ENCODE assay signal across 8 mouse cellular contexts in genomic region chr11:72205256-72205655, GRCm38 (mm10). TPM values are rescaled to one million over a fixed set of nuclear protein-coding genes. Genes with fewer than 3 reads are reported as not detected.
DNase-seq lines count a peak whose midpoint lies in the region; ATAC-seq and TF ChIP-seq lines count a peak whose summit lies in the region.

No protein-coding gene starts in this region.

- H3K9ac ChIP-seq in neural tube, embryonic 11.5 days (ENCODE audit: low read length) = no peak overlapping the region; the same call in 1 of the 2 replicates
- H3K9ac ChIP-seq in intestine, embryonic 16.5 days (ENCODE audit: low read depth, low read length) = 0 out of 2 replicates have a peak overlapping the region, but pooled peaks have one; percentile 78
- no peak overlapping the region for H3K9ac ChIP-seq in neural tube, embryonic 14.5 days (replicated peaks; ENCODE audit: low read depth, low read length)

- TF ChIP-seq CTCF in lung, adult 2 months (IDR thresholded peaks at IDR 0.05; ENCODE audit: insufficient read depth, low read length) = no peak

- H3K27me3 ChIP-seq in neural tube, embryonic 11.5 days (ENCODE audit: control insufficient read depth, insufficient read depth, low read length) = no peaks in the 10 kb centered on the region
- H3K27me3 ChIP-seq in intestine, embryonic 16.5 days (replicated peaks; ENCODE audit: control insufficient read depth, insufficient read depth, low read length) = no peaks in the 10 kb centered on the region
- H3K27me3 ChIP-seq in neural tube, embryonic 14.5 days (ENCODE audit: control insufficient read depth, insufficient read depth, low read length) = no peaks in the 10 kb centered on the region

- H3K4me3 ChIP-seq in neural tube, embryonic 11.5 days (ENCODE audit: low read depth, low read length) = 0 out of 2 replicates have a peak overlapping the region, but pooled peaks have one; percentile 1
- no peak overlapping the region for H3K4me3 ChIP-seq in intestine, embryonic 16.5 days (ENCODE audit: low read length)
- 0 out of 2 replicates have a peak overlapping the region, but pooled peaks have one; percentile 48 for H3K4me3 ChIP-seq in neural tube, embryonic 14.5 days (ENCODE audit: low read depth, low read length)
- no peak overlapping the region for H3K4me3 ChIP-seq in lung, adult 2 months (replicated peaks; ENCODE audit: extremely low read depth, low read depth, low read length)

- 89% methylated on average over 6 of the region's 6 CpGs for WGBS in neural tube, embryonic 11.5 days
- WGBS in intestine, embryonic 16.5 days = 82% methylated on average over 6 of the region's 6 CpGs
- WGBS in neural tube, embryonic 14.5 days = 88% methylated on average over 6 of the region's 6 CpGs
- 82% methylated on average over 6 of the region's 6 CpGs for WGBS in lung, adult 2 months

- DNase-seq in cerebellum, adult 11-12 months = peak; percentile 31
- no peak for DNase-seq in cerebellum, adult 9-10 months
- DNase-seq in neural tube, embryonic 11.5 days (ENCODE audit: low spot score) = no peak
- no peak for DNase-seq in neural tube, embryonic 10.5 days (ENCODE audit: extremely low spot score, low spot score)
- no peak for DNase-seq in lung, adult 2 months
- DNase-seq in urinary bladder, adult 18-20 months (ENCODE audit: low spot score in 2 of 2) = no peak

- H3K9me3 ChIP-seq in neural tube, embryonic 11.5 days (ENCODE audit: control insufficient read depth, low read length) = no peaks in the 10 kb centered on the region
- H3K9me3 ChIP-seq in intestine, embryonic 16.5 days (ENCODE audit: control insufficient read depth, low read length) = no peaks in the 10 kb centered on the region
- no peaks in the 10 kb centered on the region for H3K9me3 ChIP-seq in neural tube, embryonic 14.5 days (ENCODE audit: control insufficient read depth, low read length)

- no peak for ATAC-seq in neural tube, embryonic 11.5 days (ENCODE audit: insufficient read depth, low FRiP score, low TSS enrichment)
- no peak for ATAC-seq in intestine, embryonic 16.5 days
- no peak for ATAC-seq in neural tube, embryonic 14.5 days (ENCODE audit: low read depth)

- H3K27ac ChIP-seq in neural tube, embryonic 11.5 days (ENCODE audit: low read depth, low read length) = no peak overlapping the region
- no peak overlapping the region for H3K27ac ChIP-seq in intestine, embryonic 16.5 days (ENCODE audit: low read length)
- no peak overlapping the region for H3K27ac ChIP-seq in neural tube, embryonic 14.5 days (ENCODE audit: low read depth, low read length)

- TF ChIP-seq POLR2A in lung, adult 2 months (IDR thresholded peaks at IDR 0.05; ENCODE audit: borderline replicate concordance, extremely low read depth, low read depth, low read length) = no peak

- H3K4me2 ChIP-seq in neural tube, embryonic 11.5 days (ENCODE audit: low read depth) = peak overlapping the region; percentile 51; the same call in 1 of the 2 replicates
- H3K4me2 ChIP-seq in intestine, embryonic 16.5 days (ENCODE audit: low read depth, low read length) = no peak overlapping the region; the same call in 1 of the 2 replicates
- H3K4me2 ChIP-seq in neural tube, embryonic 14.5 days (ENCODE audit: low read depth, low read length) = peak overlapping the region; percentile 91

- H3K36me3 ChIP-seq in neural tube, embryonic 11.5 days (ENCODE audit: control insufficient read depth, insufficient read depth, low read length) = no peaks in the 10 kb centered on the region
- 0 out of 2 replicates have a peak, but pooled peaks cover under 1% of the 10 kb centered on the region for H3K36me3 ChIP-seq in intestine, embryonic 16.5 days (ENCODE audit: control insufficient read depth, insufficient read depth, low read length)
- H3K36me3 ChIP-seq in neural tube, embryonic 14.5 days (ENCODE audit: control insufficient read depth, insufficient read depth, low read length) = peaks cover 11% of the 10 kb centered on the region; the same call in 1 of the 2 replicates

- peaks cover 13% of the 10 kb centered on the region for H3K4me1 ChIP-seq in neural tube, embryonic 11.5 days (ENCODE audit: control insufficient read depth, insufficient read depth, low read length)
- H3K4me1 ChIP-seq in intestine, embryonic 16.5 days (ENCODE audit: control insufficient read depth, insufficient read depth, low read length) = peaks cover 12% of the 10 kb centered on the region
- H3K4me1 ChIP-seq in neural tube, embryonic 14.5 days (ENCODE audit: control insufficient read depth, insufficient read depth, low read length) = peaks cover 14% of the 10 kb centered on the region
- H3K4me1 ChIP-seq in lung, adult 2 months (ENCODE audit: control insufficient read depth, insufficient read depth, low read length) = no peaks in the 10 kb centered on the region; the same call in 1 of the 2 replicates

RNA-seq across cellular contexts. Expression of gene Gm43951, which starts 1.4 kb away (rescaled TPM):
- polyA plus RNA-seq in neural tube, embryonic 11.5 days (2014; fragmentation: Nextera tagmentation; extraction: Ambion mirVana) = 0.11 and 0.16 TPM in 2 replicates
- 0.06 and 0.16 TPM in 2 replicates for polyA plus RNA-seq in intestine, embryonic 16.5 days (2015; fragmentation: Nextera tagmentation; extraction: Ambion mirVana)
- 0.12 and 0.36 TPM in 2 replicates for polyA plus RNA-seq in neural tube, embryonic 14.5 days (2014; fragmentation: Nextera tagmentation; extraction: Ambion mirVana)
- polyA plus RNA-seq in lung, adult 2 months (2012; rRNA removed) = 0.20 and 0.32 TPM in 2 replicates

RNA-seq across cellular contexts. Expression of gene 4933427D14Rik, which starts 2.0 kb away (rescaled TPM):
- 14.5 and 15.6 TPM in 2 replicates for polyA plus RNA-seq in neural tube, embryonic 11.5 days (2014; fragmentation: Nextera tagmentation; extraction: Ambion mirVana)
- 7.9 and 9.5 TPM in 2 replicates for polyA plus RNA-seq in intestine, embryonic 16.5 days (2015; fragmentation: Nextera tagmentation; extraction: Ambion mirVana)
- 15.9 and 20.1 TPM in 2 replicates for polyA plus RNA-seq in neural tube, embryonic 14.5 days (2014; fragmentation: Nextera tagmentation; extraction: Ambion mirVana)
- 4.1 and 5.1 TPM in 2 replicates for polyA plus RNA-seq in lung, adult 2 months (2012; rRNA removed)

RNA-seq across cellular contexts. Expression of gene Txndc17, which starts 2.1 kb away (rescaled TPM):
- polyA plus RNA-seq in neural tube, embryonic 11.5 days (2014; fragmentation: Nextera tagmentation; extraction: Ambion mirVana) = 163 and 169 TPM in 2 replicates
- 423 and 443 TPM in 2 replicates for polyA plus RNA-seq in intestine, embryonic 16.5 days (2015; fragmentation: Nextera tagmentation; extraction: Ambion mirVana)
- polyA plus RNA-seq in neural tube, embryonic 14.5 days (2014; fragmentation: Nextera tagmentation; extraction: Ambion mirVana) = 147 and 158 TPM in 2 replicates
- 36.0 and 53.8 TPM in 2 replicates for polyA plus RNA-seq in lung, adult 2 months (2012; rRNA removed)

RNA-seq across cellular contexts. Expression of gene Med31, which starts 10.1 kb away (rescaled TPM):
- 50.3 and 51.0 TPM in 2 replicates for polyA plus RNA-seq in neural tube, embryonic 11.5 days (2014; fragmentation: Nextera tagmentation; extraction: Ambion mirVana)
- 27.6 and 30.4 TPM in 2 replicates for polyA plus RNA-seq in intestine, embryonic 16.5 days (2015; fragmentation: Nextera tagmentation; extraction: Ambion mirVana)
- polyA plus RNA-seq in neural tube, embryonic 14.5 days (2014; fragmentation: Nextera tagmentation; extraction: Ambion mirVana) = 54.9 and 55.6 TPM in 2 replicates
- polyA plus RNA-seq in lung, adult 2 months (2012; rRNA removed) = 7.5 and 9.5 TPM in 2 replicates

Comparison
In these comparisons a context has a peak if more than half of its experiments do, and no peak if none do; other contexts are left out.
1. H3K4me3 ChIP-seq: peak in neural tube, embryonic 11.5 days (single experiment) and neural tube, embryonic 14.5 days (single experiment); none in intestine, embryonic 16.5 days (single experiment) and lung, adult 2 months (single experiment).